Mouse (Mus musculus): ENCODE data around the gene Rnf220. TPM values are rescaled to one million over a fixed set of nuclear protein-coding genes. Genes with fewer than 3 reads are reported as not detected.

Rnf220 gene
- polyA plus RNA-seq, 1 experiment from 2014 or later, result 97.1 TPM

Other genes starting within 250 kb of the Rnf220 start
- 5.9 and 6.5 TPM in 2 replicates for gene Tmem53, start 245.1 kb downstream of the Rnf220 start, polyA plus RNA-seq (2015; fragmentation: Nextera tagmentation; extraction: Ambion mirVana)
- gene Armh1, start 244.9 kb downstream of the Rnf220 start, polyA plus RNA-seq (2015; fragmentation: Nextera tagmentation; extraction: Ambion mirVana), result 0.28 and 0.66 TPM in 2 replicates
- gene Eri3, start 53.3 kb upstream of the Rnf220 start, polyA plus RNA-seq (2015; fragmentation: Nextera tagmentation; extraction: Ambion mirVana), result 174 and 179 TPM in 2 replicates
- gene Dmap1, start 185.2 kb upstream of the Rnf220 start, polyA plus RNA-seq (2015; fragmentation: Nextera tagmentation; extraction: Ambion mirVana), result 67.3 and 70.8 TPM in 2 replicates
- not detected in 2 replicates for gene Gm12845, start 227.4 kb upstream of the Rnf220 start, polyA plus RNA-seq (2015; fragmentation: Nextera tagmentation; extraction: Ambion mirVana)